Mouse (Mus musculus) E14TG2a.4 (cell line): Measurements from ENCODE around the gene Plekhs1.

Source experiments
- CTCF ChIP-seq: conservative IDR thresholded peaks from 2 replicates; pipeline ENCODE4 v1.5.1; 2014; ENCODE audit warnings: low read length
- NANOG ChIP-seq: IDR thresholded peaks from 2 replicates; pipeline ENCODE4 v1.6.1; 2014; ENCODE audit warnings: borderline replicate concordance, low read length, mixed read lengths
- POU5F1 ChIP-seq: IDR thresholded peaks from 2 replicates; pipeline ENCODE4 v1.6.1; 2014; ENCODE audit warnings: low read length, borderline replicate concordance

DNA sequence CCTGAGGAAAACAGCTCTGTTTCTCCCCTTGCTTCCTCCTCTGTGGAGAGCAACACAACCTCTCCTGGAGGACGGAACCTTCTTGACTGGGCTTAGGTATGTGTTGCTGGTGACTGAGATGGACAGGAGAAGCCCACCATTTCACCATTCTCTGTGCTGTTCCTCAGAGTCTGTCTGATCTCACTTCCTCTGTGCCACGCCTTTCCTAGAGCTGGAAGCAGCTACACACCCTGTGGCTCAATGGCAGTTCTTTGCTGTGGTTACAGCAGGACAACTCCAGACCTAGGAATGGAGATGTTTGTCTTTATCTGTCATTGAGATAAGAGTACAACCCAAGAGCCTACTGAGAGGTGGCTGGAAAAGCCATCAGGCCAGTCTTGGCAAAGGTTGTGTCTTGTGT, 25.9 kb downstream of the Plekhs1 start:
- TF ChIP-seq CTCF = no peak
- no peak for TF ChIP-seq NANOG
- no peak for TF ChIP-seq POU5F1
